Mouse (Mus musculus) ZHBTc4 (cell line): ENCODE results near the gene Focad.

Experiments
- DNase-seq: peaks from one replicate; pipeline ENCODE4 v3.0.0-alpha.2; 2011; ENCODE audit warnings: low read depth, low spot score

Focad gene

GRCm38 (mm10) chr4:88209351-88209814, 115.0 kb downstream of the Focad start:
- no peak for DNase-seq

GRCm38 (mm10) chr4:88210602-88211001, 116.2 kb downstream of the Focad start:
- DNase-seq: no peak

GRCm38 (mm10) chr4:88211200-88211885, 116.9 kb downstream of the Focad start:
- no peak for DNase-seq

GRCm38 (mm10) chr4:88213895-88214294, 119.5 kb downstream of the Focad start:
- DNase-seq: no peak

- DNase-seq: no peak
These were observed 123.9 kb downstream of the Focad start for GRCm38 (mm10) chr4:88218286-88218685.

GRCm38 (mm10) chr4:88218797-88219196, 124.4 kb downstream of the Focad start:
- DNase-seq: no peak

GRCm38 (mm10) chr4:88231375-88231774, 136.9 kb downstream of the Focad start:
- DNase-seq: no peak

GRCm38 (mm10) chr4:88235941-88236340, 141.5 kb downstream of the Focad start:
- no peak for DNase-seq

- no peak for DNase-seq
These were observed 142.7 kb downstream of the Focad start for GRCm38 (mm10) chr4:88236926-88237756.

- DNase-seq: no peak
These were observed 143.9 kb downstream of the Focad start for GRCm38 (mm10) chr4:88238351-88238750.

GRCm38 (mm10) chr4:88243834-88244233, 149.4 kb downstream of the Focad start:
- DNase-seq: no peak

GRCm38 (mm10) chr4:88245494-88245893, 151.1 kb downstream of the Focad start:
- DNase-seq: no peak

- DNase-seq: no peak
These were observed 166.9 kb downstream of the Focad start for GRCm38 (mm10) chr4:88261349-88261748.

GRCm38 (mm10) chr4:88264536-88264935, 170.1 kb downstream of the Focad start:
- DNase-seq: no peak

- no peak for DNase-seq
These were observed 176.1 kb downstream of the Focad start for GRCm38 (mm10) chr4:88270408-88271067.

GRCm38 (mm10) chr4:88275571-88276041, 181.2 kb downstream of the Focad start:
- DNase-seq: no peak

- DNase-seq: no peak
These were observed 181.8 kb downstream of the Focad start for GRCm38 (mm10) chr4:88276058-88276734.

- DNase-seq: no peak
These were observed 184.1 kb downstream of the Focad start for GRCm38 (mm10) chr4:88278524-88278923.

- peak; percentile 37 for DNase-seq
These were observed 186.1 kb downstream of the Focad start for GRCm38 (mm10) chr4:88280536-88280935.

GRCm38 (mm10) chr4:88295537-88295936, 201.1 kb downstream of the Focad start:
- DNase-seq: no peak

- DNase-seq: no peak
These were observed 205.1 kb downstream of the Focad start for GRCm38 (mm10) chr4:88299551-88299950.
